Mouse (Mus musculus) hematopoietic stem cell, adult 5-6 weeks (primary cell): ENCODE results near the gene Gm8122. TPM values are rescaled to one million over a fixed set of nuclear protein-coding genes. Genes with fewer than 3 reads are reported as not detected.

Experiments
- total RNA-seq: library from RNA; stranded (forward); fragments of 172-1452, 232-1000 nt; gene quantifications from 2 replicates; pipeline ENCODE4 v1.2.3, GENCODE M21; 2017

Gene Gm8122
- total RNA-seq, 1 experiment from 2014 or later = not detected

Other genes starting within 250 kb of the Gm8122 start
- gene Gm8082, start 241.7 kb downstream of the Gm8122 start, total RNA-seq = not detected in 2 replicates
- not detected in 2 replicates for gene Gm10376, start 219.7 kb downstream of the Gm8122 start, total RNA-seq
- not detected in 2 replicates for gene Gm8094, start 158.7 kb downstream of the Gm8122 start, total RNA-seq
- not detected in 2 replicates for gene Gm8104, start 134.7 kb downstream of the Gm8122 start, total RNA-seq
- gene Gm7233, start 55.4 kb downstream of the Gm8122 start, total RNA-seq = not detected in 2 replicates
- not detected in 2 replicates for gene Gm8126, start 23.3 kb upstream of the Gm8122 start, total RNA-seq
- gene Gm9732, start 39.7 kb upstream of the Gm8122 start, total RNA-seq = not detected in 2 replicates
- not detected in 2 replicates for gene Gm8127, start 58.5 kb upstream of the Gm8122 start, total RNA-seq
- not detected in 2 replicates for gene 1700001F09Rik, start 112.5 kb upstream of the Gm8122 start, total RNA-seq
- gene Gm8138, start 181.0 kb upstream of the Gm8122 start, total RNA-seq = not detected in 2 replicates